Comparison of ENCODE assay signal across 9 mouse cellular contexts in genomic region chr10:78067226-78067625, GRCm38 (mm10). TPM values are rescaled to one million over a fixed set of nuclear protein-coding genes. Genes with fewer than 3 reads are reported as not detected.
DNase-seq lines count a peak whose midpoint lies in the region.
"Had no signal": no experiment of that assay in that cellular context is flagged by ENCODE, and none has a peak within 500 bp of the region (broad histone marks: within the 10 kb centered on the region; RNA-seq: fewer than 3 reads in every experiment).

No protein-coding gene starts in this region.

- peak; percentile 29 for DNase-seq in adrenal gland, adult 2 months
- DNase-seq in adrenal gland, postnatal 4 days (ENCODE audit: low spot score in 2 of 2) = no peak
- peak; percentile 27 to 41 for DNase-seq in right cerebral cortex, postnatal 10 days (ENCODE audit: low spot score in 2 of 2)
- no peak for DNase-seq in right cerebral cortex, postnatal 25 days
- DNase-seq in kidney, adult 9 months = peak; percentile 53
- peak; percentile 68 for DNase-seq in retina, postnatal 1 day
- no peak for DNase-seq in frontal cortex, postnatal 36 days (ENCODE audit: low spot score in 2 of 2)
- no peak for DNase-seq in frontal cortex, postnatal 25 days (ENCODE audit: low spot score in 2 of 2)

RNA-seq across cellular contexts. Expression of gene Icosl, which starts 1.9 kb away (rescaled TPM):
- 10 to 100 TPM; 14.9 to 16.4 TPM for total RNA-seq in adrenal gland, adult 2 months (2021)
- 22.8 and 32.0 TPM in 2 replicates for polyA plus RNA-seq in adrenal gland, adult 2 months (2012; rRNA removed)
- 10 to 100 TPM; 15.4 to 19.4 TPM for total RNA-seq in adrenal gland, postnatal 4 days (2021)

RNA-seq across cellular contexts. Expression of gene Aire, which starts 23.8 kb away (rescaled TPM):
- not detected for total RNA-seq in adrenal gland, adult 2 months (2021)
- 0.08 TPM in 1 of 2 replicates, not detected in the other for polyA plus RNA-seq in adrenal gland, adult 2 months (2012; rRNA removed)
- not detected for total RNA-seq in adrenal gland, postnatal 4 days (2021)
- total RNA-seq: heart, adult 2 months had no signal

RNA-seq across cellular contexts. Expression of gene Dnmt3l, which starts 25.5 kb away (rescaled TPM):
- 10 to 100 TPM; 23.2 to 29.5 TPM for total RNA-seq in adrenal gland, adult 2 months (2021)
- 14.6 and 15.5 TPM in 2 replicates for polyA plus RNA-seq in adrenal gland, adult 2 months (2012; rRNA removed)
- 1 to 10 TPM; 2.9 to 3.2 TPM for total RNA-seq in adrenal gland, postnatal 4 days (2021)

RNA-seq across cellular contexts. Expression of gene Pfkl, which starts 57.3 kb away (rescaled TPM):
- total RNA-seq in adrenal gland, adult 2 months (2021) = 100 to 1,000 TPM; 128 to 145 TPM
- 122 and 138 TPM in 2 replicates for polyA plus RNA-seq in adrenal gland, adult 2 months (2012; rRNA removed)
- 10 to 100 TPM; 85.6 to 87.2 TPM for total RNA-seq in adrenal gland, postnatal 4 days (2021)

Comparison
In these comparisons a context has a peak if more than half of its experiments do, and no peak if none do; other contexts are left out.
1. DNase-seq: peak in adrenal gland, adult 2 months (single experiment), right cerebral cortex, postnatal 10 days (2 of 2), kidney, adult 9 months (single experiment) and retina, postnatal 1 day (single experiment); none in adrenal gland, postnatal 4 days (0 of 2), right cerebral cortex, postnatal 25 days (single experiment), frontal cortex, postnatal 36 days (0 of 2) and frontal cortex, postnatal 25 days (0 of 2).
2. RNA of gene Dnmt3l, which starts 25.5 kb away (total RNA-seq): 23.2 to 29.5 TPM in adrenal gland, adult 2 months; 2.9 to 3.2 TPM in adrenal gland, postnatal 4 days; every median in the first group is over 4 times any median in the second.